Mouse (Mus musculus) limb, embryonic 11.5 days (tissue): ENCODE measurements around the gene Trappc10. TPM values are rescaled to one million over a fixed set of nuclear protein-coding genes. Genes with fewer than 3 reads are reported as not detected.

Experiments used
- ATAC-seq: fragments of 200-750 bp; cut with Nextera tagmentation; 2 replicates; pipeline ENCODE4 v1.8.0; 2017; ENCODE audit warnings: low read depth; ENCODE audit not compliant: insufficient number of reproducible peaks, low FRiP score, low TSS enrichment
- DNase-seq: peaks from one replicate; pipeline ENCODE4 v3.0.0-alpha.2; 2015; ENCODE audit warnings: low spot score
- H3K27ac ChIP-seq: fragments of 300-500 bp; sonication (generic); replicated peaks from 2 replicates; pipeline ENCODE4 v1.5.1; 2014; ENCODE audit warnings: low read depth, mild to moderate bottlenecking, low read length
- H3K27me3 ChIP-seq: fragments of 300-500 bp; sonication (generic); 2 replicates; pipeline ENCODE4 v1.6.1; 2014; ENCODE audit warnings: mild to moderate bottlenecking, low read length, mixed read lengths; ENCODE audit not compliant: control insufficient read depth, insufficient read depth
- H3K36me3 ChIP-seq: fragments of 300-500 bp; sonication (generic); 2 replicates; pipeline ENCODE4 v1.6.1; 2014; ENCODE audit warnings: mild to moderate bottlenecking, low read length, moderate library complexity, mixed read lengths; ENCODE audit not compliant: control insufficient read depth, insufficient read depth
- H3K4me1 ChIP-seq: fragments of 300-500 bp; sonication (generic); 2 replicates; pipeline ENCODE4 v1.6.1; 2014; ENCODE audit warnings: low read length, mixed read lengths; ENCODE audit not compliant: control insufficient read depth, insufficient read depth
- H3K4me2 ChIP-seq: fragments of 300-500 bp; sonication (generic); 2 replicates; pipeline ENCODE4 v1.6.1; 2014; ENCODE audit warnings: low read depth, mild to moderate bottlenecking, moderate library complexity; ENCODE audit not compliant: severe bottlenecking
- H3K4me3 ChIP-seq: fragments of 300-500 bp; sonication (generic); 2 replicates; pipeline ENCODE4 v1.5.1; 2014; ENCODE audit warnings: low read depth, low read length
- H3K9ac ChIP-seq: fragments of 300-500 bp; sonication (generic); 2 replicates; pipeline ENCODE4 v1.6.1; 2014; ENCODE audit warnings: mild to moderate bottlenecking, low read length
- H3K9me3 ChIP-seq: fragments of 300-500 bp; sonication (generic); 2 replicates; pipeline ENCODE4 v1.6.1; 2016; ENCODE audit warnings: low read length; ENCODE audit not compliant: control insufficient read depth
- WGBS: fragments of 180-500 bp; shearing (Covaris S2); extraction: QIAGEN DNeasy Blood & Tissue Kit; methylation state at CpG from one replicate; pipeline ENCODE4 v1.1.7; 2014; 5-methylcytosine and 5-hydroxymethylcytosine counted together
- polyA plus RNA-seq: library from polyadenylated mRNA; unstranded; fragments of >200 nt; fragmentation: Nextera tagmentation; extraction: Ambion mirVana; gene quantifications from 2 replicates; pipeline ENCODE4 v1.2.1, GENCODE M21; 2014

Gene Trappc10
- polyA plus RNA-seq, 1 experiment from 2014 or later, result 14.4 TPM

DNA sequence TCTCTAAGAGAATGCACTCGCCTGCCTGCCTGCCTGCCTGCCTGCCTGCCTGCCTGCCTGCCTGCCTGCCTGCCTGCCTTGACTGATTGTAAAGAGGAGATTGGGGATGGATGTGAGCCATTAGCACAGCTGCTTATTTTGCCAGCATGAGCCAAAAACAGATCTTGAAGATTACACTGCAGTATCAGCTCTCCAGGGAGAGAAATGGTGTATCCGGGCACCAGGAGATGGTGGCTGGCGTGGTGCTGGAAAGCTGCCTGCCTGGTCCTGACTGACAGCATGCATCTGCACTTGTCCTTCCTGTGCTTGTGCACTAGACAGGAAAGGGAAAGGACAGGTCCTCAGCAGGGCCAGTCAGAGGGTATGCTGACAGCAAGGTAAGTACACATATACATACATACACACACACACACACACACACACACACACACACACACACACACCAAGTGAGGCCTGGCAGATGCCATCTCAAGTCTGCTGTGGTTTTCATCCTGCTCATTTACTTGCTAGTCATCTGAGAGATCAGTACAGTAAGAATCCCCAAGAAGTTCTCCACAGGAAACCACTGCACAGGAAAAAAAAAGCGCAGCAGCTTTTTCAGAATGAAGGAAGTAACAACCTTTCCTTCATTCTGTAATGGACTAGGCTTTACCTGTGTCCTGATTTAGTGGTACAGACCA is 12.0 kb downstream of the Trappc10 start:
- 91% methylated on average over 4 of the region's 4 CpGs for WGBS
- ATAC-seq, result no peak
- H3K27me3 ChIP-seq, result no peaks in the 10 kb centered on the region
- H3K9me3 ChIP-seq, result no peaks in the 10 kb centered on the region
- H3K4me3 ChIP-seq, result no peak overlapping the region
- no peak for DNase-seq
- no peak overlapping the region for H3K9ac ChIP-seq
- H3K27ac ChIP-seq, result no peak overlapping the region
- H3K36me3 ChIP-seq, result no peaks in the 10 kb centered on the region
- H3K4me1 ChIP-seq, result no peaks in the 10 kb centered on the region
- H3K4me2 ChIP-seq, result no peak overlapping the region

DNA sequence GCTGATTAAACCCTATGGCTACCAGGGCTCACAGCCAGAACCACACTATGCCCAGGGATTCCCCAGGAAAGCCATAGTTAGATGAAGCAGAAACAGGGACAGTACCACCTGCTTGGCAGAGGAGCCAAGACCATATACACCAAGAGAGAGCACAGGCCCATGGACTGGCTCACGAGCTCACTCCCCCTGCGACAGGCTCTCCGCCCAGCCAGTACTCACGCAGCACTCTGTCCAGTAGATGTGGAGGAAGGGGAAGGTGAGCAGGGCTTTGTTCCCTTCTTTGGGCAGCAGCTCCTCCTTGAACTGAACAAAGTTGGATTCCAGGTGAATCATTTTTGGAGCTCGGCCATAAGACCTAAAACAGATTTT is 15.9 kb downstream of the Trappc10 start:
- H3K27me3 ChIP-seq, result no peaks in the 10 kb centered on the region
- ATAC-seq (no peak), DNase-seq (no peak)
- no peaks in the 10 kb centered on the region for H3K9me3 ChIP-seq
- H3K36me3 ChIP-seq, result no peaks in the 10 kb centered on the region
- 82% methylated on average over 5 of the region's 5 CpGs for WGBS
- H3K27ac ChIP-seq, result no peak overlapping the region
- no peaks in the 10 kb centered on the region for H3K4me1 ChIP-seq
- H3K4me2 ChIP-seq, result no peak overlapping the region
- no peak overlapping the region for H3K9ac ChIP-seq
- no peak overlapping the region for H3K4me3 ChIP-seq

DNA sequence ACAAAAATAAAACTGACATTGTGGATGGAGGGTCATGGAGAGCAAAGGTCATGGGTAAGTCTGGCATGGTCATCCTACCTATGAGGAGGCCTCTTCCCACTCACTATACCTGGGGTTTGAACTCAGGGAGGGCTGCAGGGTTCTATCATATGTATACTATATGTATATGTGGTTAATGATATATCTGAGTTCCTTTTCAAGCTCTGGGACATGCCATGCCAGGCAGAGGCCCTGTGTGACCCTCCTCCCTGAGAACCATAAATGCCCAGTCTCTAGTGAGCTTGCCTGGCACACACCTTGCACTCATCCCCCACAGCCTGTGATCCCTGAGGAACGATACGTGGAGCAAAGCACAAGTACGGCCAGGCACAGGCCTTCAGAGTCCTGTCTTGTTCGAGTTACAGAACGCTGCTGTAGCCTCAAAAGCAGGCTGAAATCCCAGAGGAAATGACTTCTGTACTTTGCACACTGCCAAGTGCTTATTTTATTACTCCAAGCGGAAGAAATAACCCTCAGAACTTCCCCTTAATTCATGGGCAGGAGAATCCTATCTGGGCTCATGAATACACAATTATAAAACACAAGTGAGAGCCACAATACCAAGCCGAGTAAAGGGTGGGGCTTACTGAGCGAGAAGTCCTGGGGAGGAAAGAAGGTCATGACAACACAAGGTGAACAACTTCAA is 16.4 kb downstream of the Trappc10 start:
- no peak overlapping the region for H3K4me3 ChIP-seq
- H3K4me2 ChIP-seq, result no peak overlapping the region
- H3K9ac ChIP-seq, result no peak overlapping the region
- no peaks in the 10 kb centered on the region for H3K4me1 ChIP-seq
- WGBS, result 92% methylated on average over 8 of the region's 8 CpGs
- no peak for ATAC-seq
- no peak for DNase-seq
- H3K27ac ChIP-seq, result no peak overlapping the region
- no peaks in the 10 kb centered on the region for H3K27me3 ChIP-seq
- no peaks in the 10 kb centered on the region for H3K36me3 ChIP-seq
- H3K9me3 ChIP-seq, result no peaks in the 10 kb centered on the region

- Histone ChIP-seq H3K36me3 (peaks cover 8% of the 10 kb centered on the region; the same call in 1 of the 2 replicates), H3K27ac (no peak overlapping the region), H3K9me3 (no peaks in the 10 kb centered on the region), H3K9ac (no peak overlapping the region), H3K27me3 (no peaks in the 10 kb centered on the region), H3K4me1 (no peaks in the 10 kb centered on the region), H3K4me3 (no peak overlapping the region), H3K4me2 (no peak overlapping the region)
- DNase-seq (no peak), ATAC-seq (no peak)
- 89% methylated on average over 6 of the region's 6 CpGs for WGBS
These were observed 20.3 kb downstream of the Trappc10 start for GRCm38 (mm10) chr10:78224136-78224535.

- Histone ChIP-seq H3K36me3 (peaks cover 8% of the 10 kb centered on the region; the same call in 1 of the 2 replicates), H3K9me3 (no peaks in the 10 kb centered on the region), H3K4me3 (no peak overlapping the region), H3K4me2 (no peak overlapping the region), H3K27me3 (no peaks in the 10 kb centered on the region), H3K4me1 (no peaks in the 10 kb centered on the region), H3K27ac (no peak overlapping the region), H3K9ac (no peak overlapping the region)
- ATAC-seq (no peak), DNase-seq (no peak)
- 84% methylated on average over 4 of the region's 4 CpGs for WGBS
These were observed 21.5 kb downstream of the Trappc10 start for GRCm38 (mm10) chr10:78222908-78223307.

DNA sequence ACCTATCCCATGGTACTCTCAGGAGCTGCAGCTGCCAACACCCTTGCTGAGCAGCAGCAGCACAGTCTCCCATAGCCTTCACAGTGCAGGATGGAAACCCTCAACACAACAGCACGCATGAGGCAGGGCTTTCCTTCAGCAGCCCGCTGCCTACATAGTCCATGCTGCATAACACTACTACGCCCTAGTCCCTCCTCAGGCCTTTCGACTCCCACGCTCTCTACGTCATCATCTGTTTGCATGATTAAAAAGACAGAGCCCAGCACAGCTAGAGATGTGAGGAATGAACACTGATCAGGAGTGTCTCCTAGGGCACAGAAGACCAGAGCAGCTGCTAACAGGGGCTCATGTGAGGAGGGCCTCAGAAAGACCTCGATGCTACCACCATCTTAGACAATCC is 23.1 kb downstream of the Trappc10 start:
- no peaks in the 10 kb centered on the region for H3K9me3 ChIP-seq
- 92% methylated on average over 7 of the region's 7 CpGs for WGBS
- H3K4me2 ChIP-seq, result no peak overlapping the region
- DNase-seq (no peak), ATAC-seq (no peak)
- no peak overlapping the region for H3K27ac ChIP-seq
- peaks cover 8% of the 10 kb centered on the region; the same call in 1 of the 2 replicates for H3K36me3 ChIP-seq
- no peaks in the 10 kb centered on the region for H3K4me1 ChIP-seq
- no peaks in the 10 kb centered on the region for H3K27me3 ChIP-seq
- H3K9ac ChIP-seq, result 0 out of 2 replicates have a peak overlapping the region, but pooled peaks have one; percentile 22
- no peak overlapping the region for H3K4me3 ChIP-seq

- Histone ChIP-seq H3K27me3 (no peaks in the 10 kb centered on the region), H3K9ac (no peak overlapping the region), H3K9me3 (no peaks in the 10 kb centered on the region), H3K27ac (no peak overlapping the region), H3K4me3 (no peak overlapping the region), H3K4me1 (no peaks in the 10 kb centered on the region), H3K36me3 (peaks cover 12% of the 10 kb centered on the region; the same call in 1 of the 2 replicates), H3K4me2 (no peak overlapping the region)
- no peak for DNase-seq
- 88% methylated on average over 1 of the region's 1 CpGs for WGBS
- no peak for ATAC-seq
These were observed 24.9 kb downstream of the Trappc10 start for GRCm38 (mm10) chr10:78219528-78219927.

DNA sequence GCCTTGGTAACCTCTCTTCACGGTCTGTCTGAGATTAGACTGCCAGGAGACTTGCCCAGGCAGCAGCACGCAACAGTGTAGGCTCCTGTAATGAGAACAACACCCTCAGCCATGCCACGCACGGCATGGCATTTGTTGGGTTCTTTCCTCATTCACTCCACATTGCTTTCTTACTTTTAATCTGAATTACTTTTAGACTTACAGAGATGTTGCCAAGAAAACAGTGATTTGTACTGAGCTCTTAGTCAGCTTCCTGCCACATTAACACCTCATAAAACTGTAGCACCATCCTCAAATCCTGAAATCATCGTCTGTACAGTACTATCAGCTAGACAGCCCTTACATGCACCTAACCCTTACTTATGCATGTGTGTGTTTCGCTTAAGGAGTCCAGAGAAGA is 25.9 kb downstream of the Trappc10 start:
- 80% methylated on average over 6 of the region's 6 CpGs for WGBS
- Histone ChIP-seq H3K9me3 (no peaks in the 10 kb centered on the region), H3K27ac (no peak overlapping the region), H3K36me3 (peaks cover 15% of the 10 kb centered on the region; the same call in 1 of the 2 replicates), H3K4me3 (no peak overlapping the region), H3K27me3 (no peaks in the 10 kb centered on the region), H3K4me1 (no peaks in the 10 kb centered on the region), H3K9ac (no peak overlapping the region), H3K4me2 (no peak overlapping the region)
- ATAC-seq, result no peak
- DNase-seq, result no peak
